Mouse (Mus musculus): ENCODE data around the gene 1110017D15Rik.

Gene 1110017D15Rik

GRCm38 (mm10) chr4:41513309-41513708 is 3.8 kb downstream of the 1110017D15Rik start:
- DNase-seq (ENCODE audit: low spot score), result no peak

GRCm38 (mm10) chr4:41507998-41508397 is 9.1 kb downstream of the 1110017D15Rik start:
- DNase-seq (ENCODE audit: low spot score), result no peak

GRCm38 (mm10) chr4:41507326-41507924 is 9.7 kb downstream of the 1110017D15Rik start:
- DNase-seq (ENCODE audit: low spot score), result peak; percentile 45

GRCm38 (mm10) chr4:41506906-41507305 is 10.2 kb downstream of the 1110017D15Rik start:
- peak; percentile 78 for DNase-seq (ENCODE audit: low spot score)

GRCm38 (mm10) chr4:41506156-41506555 is 11.0 kb downstream of the 1110017D15Rik start:
- peak; percentile 64 for DNase-seq (ENCODE audit: low spot score)

GRCm38 (mm10) chr4:41505131-41505551 is 12.0 kb downstream of the 1110017D15Rik start:
- no peak for DNase-seq (ENCODE audit: low spot score)

GRCm38 (mm10) chr4:41504325-41504724 is 12.8 kb downstream of the 1110017D15Rik start:
- no peak for DNase-seq (ENCODE audit: low spot score)

GRCm38 (mm10) chr4:41502986-41503412 is 14.1 kb downstream of the 1110017D15Rik start, which contains the start of gene AI464131:
TSS of gene AI464131 (minus strand) at chr4:41503076.
- DNase-seq (ENCODE audit: low spot score), result peak; percentile 96

- peak; percentile 26 for DNase-seq (ENCODE audit: low spot score)
Measured at GRCm38 (mm10) chr4:41502171-41502940, 14.8 kb downstream of the 1110017D15Rik start.

- DNase-seq (ENCODE audit: low spot score), result no peak
Measured at GRCm38 (mm10) chr4:41500787-41501186, 16.3 kb downstream of the 1110017D15Rik start.

- no peak for DNase-seq (ENCODE audit: low spot score)
Measured at GRCm38 (mm10) chr4:41499619-41500018, 17.5 kb downstream of the 1110017D15Rik start.

GRCm38 (mm10) chr4:41498921-41499391 is 18.2 kb downstream of the 1110017D15Rik start:
- DNase-seq (ENCODE audit: low spot score), result no peak

- DNase-seq (ENCODE audit: low spot score), result no peak
Measured at GRCm38 (mm10) chr4:41497995-41498845, 18.9 kb downstream of the 1110017D15Rik start.

- DNase-seq (ENCODE audit: low spot score), result no peak
Measured at GRCm38 (mm10) chr4:41497579-41497978, 19.6 kb downstream of the 1110017D15Rik start.

GRCm38 (mm10) chr4:41497046-41497445 is 20.1 kb downstream of the 1110017D15Rik start:
- DNase-seq (ENCODE audit: low spot score), result no peak

- no peak for DNase-seq (ENCODE audit: low spot score)
Measured at GRCm38 (mm10) chr4:41495850-41496249, 21.3 kb downstream of the 1110017D15Rik start.

GRCm38 (mm10) chr4:41495076-41495475 is 22.1 kb downstream of the 1110017D15Rik start:
- no peak for DNase-seq (ENCODE audit: low spot score)

- DNase-seq (ENCODE audit: low spot score), result no peak
Measured at GRCm38 (mm10) chr4:41494378-41494777, 22.8 kb downstream of the 1110017D15Rik start.

- DNase-seq (ENCODE audit: low spot score), result no peak
Measured at GRCm38 (mm10) chr4:41493464-41494116, 23.5 kb downstream of the 1110017D15Rik start.

GRCm38 (mm10) chr4:41492951-41493350 is 24.2 kb downstream of the 1110017D15Rik start:
- no peak for DNase-seq (ENCODE audit: low spot score)

GRCm38 (mm10) chr4:41481601-41482017 is 35.5 kb downstream of the 1110017D15Rik start:
- DNase-seq (ENCODE audit: low spot score), result peak; percentile 89

GRCm38 (mm10) chr4:41480254-41480653 is 36.9 kb downstream of the 1110017D15Rik start:
- DNase-seq (ENCODE audit: low spot score), result no peak
